ENCODE assay signal across 9 mouse cellular contexts in genomic region chr15:101410775-101411174, GRCm38 (mm10). TPM values are rescaled to one million over a fixed set of nuclear protein-coding genes. Genes with fewer than 3 reads are reported as not detected.
A peak's percentile ranks its signal among the peaks of the same experiment; 100 is the strongest.
DNase-seq lines count a peak whose midpoint lies in the region; ATAC-seq lines count a peak whose summit lies in the region.
"Had no signal": no experiment of that assay in that cellular context is flagged by ENCODE, and none has a peak within 500 bp of the region (broad histone marks: within the 10 kb centered on the region; RNA-seq: fewer than 3 reads in every experiment).

Gene Krt7 (plus strand): TSS chr15:101411043.

- H3K4me2 ChIP-seq in heart, embryonic 16.5 days (ENCODE audit: low read depth, low read length): 0 out of 2 replicates have a peak within 1 kb of the TSS, but pooled peaks have one; percentile 6
- H3K4me2 ChIP-seq in embryonic facial prominence, embryonic 13.5 days: peak within 1 kb of the TSS; percentile 37

- H3K9me3 ChIP-seq in heart, embryonic 16.5 days (replicated peaks; ENCODE audit: control insufficient read depth, low read length): no peaks in the 10 kb centered on the region
- H3K9me3 ChIP-seq in embryonic facial prominence, embryonic 13.5 days: no peaks in the 10 kb centered on the region

- no peak for ATAC-seq in heart, embryonic 16.5 days (replicated peaks; ENCODE audit: extremely low read depth, insufficient read depth, low FRiP score)
- no peak for ATAC-seq in embryonic facial prominence, embryonic 13.5 days (ENCODE audit: insufficient number of reproducible peaks, insufficient read depth, low FRiP score, low TSS enrichment, low read depth)
- ATAC-seq in frontal cortex, adult (ENCODE audit: low TSS enrichment): no peak

- no peak within 1 kb of the TSS for H3K9ac ChIP-seq in heart, embryonic 16.5 days (ENCODE audit: low read length)
- no peak within 1 kb of the TSS for H3K9ac ChIP-seq in embryonic facial prominence, embryonic 13.5 days

- H3K27me3 ChIP-seq in heart, embryonic 16.5 days (ENCODE audit: control insufficient read depth, insufficient read depth, low read length): peaks cover 23% of the 10 kb centered on the region
- H3K27me3 ChIP-seq in embryonic facial prominence, embryonic 13.5 days: peaks cover 45% of the 10 kb centered on the region

- WGBS in heart, embryonic 16.5 days: 34% methylated on average over 2 of the region's 2 CpGs
- WGBS in embryonic facial prominence, embryonic 13.5 days: 47% methylated on average over 2 of the region's 2 CpGs

- no peak for DNase-seq in heart, adult 18-20 months
- peak; percentile 76 for DNase-seq in kidney, postnatal 14 days
- peak; percentile 73 to 85 for DNase-seq in lung, postnatal 4 days
- DNase-seq in cerebellum, adult 18-20 months: no peak
- DNase-seq in testis, postnatal 14 days (ENCODE audit: low spot score): no peak

- H3K4me1 ChIP-seq in heart, embryonic 16.5 days (ENCODE audit: control insufficient read depth, insufficient read depth, low read length): 0 out of 2 replicates have a peak, but pooled peaks cover 3% of the 10 kb centered on the region
- peaks cover 25% of the 10 kb centered on the region for H3K4me1 ChIP-seq in embryonic facial prominence, embryonic 13.5 days

- no peak within 1 kb of the TSS; the same call in 1 of the 2 replicates for H3K4me3 ChIP-seq in heart, embryonic 16.5 days (ENCODE audit: low read length)
- peak within 1 kb of the TSS; percentile 8; the same call in 1 of the 2 replicates for H3K4me3 ChIP-seq in embryonic facial prominence, embryonic 13.5 days
- H3K4me3 ChIP-seq: layer of hippocampus, adult 2 months had no signal

- 0 out of 2 replicates have a peak within 1 kb of the TSS, but pooled peaks have one; percentile 4 for H3K27ac ChIP-seq in heart, embryonic 16.5 days (ENCODE audit: low read length)
- H3K27ac ChIP-seq in embryonic facial prominence, embryonic 13.5 days: peak within 1 kb of the TSS; percentile 52
- H3K27ac ChIP-seq: layer of hippocampus, adult 2 months had no signal

- H3K36me3 ChIP-seq in heart, embryonic 16.5 days (ENCODE audit: control insufficient read depth, insufficient read depth): no peaks in the 10 kb centered on the region
- no peaks in the 10 kb centered on the region for H3K36me3 ChIP-seq in embryonic facial prominence, embryonic 13.5 days

RNA-seq across cellular contexts. Expression of gene Krt7, which starts in this region (rescaled TPM):
- 19.6 and 28.9 TPM in 2 replicates for polyA plus RNA-seq in heart, embryonic 16.5 days (2015; fragmentation: Nextera tagmentation; extraction: Ambion mirVana)
- total RNA-seq in heart, adult 18-20 months (2021): 1 to 10 TPM; 1.9 to 4.1 TPM
- 19.6 and 23.1 TPM in 2 replicates for polyA plus RNA-seq in embryonic facial prominence, embryonic 13.5 days (2015; fragmentation: Nextera tagmentation; extraction: Ambion mirVana)
- total RNA-seq: layer of hippocampus, adult 2 months had no signal

Comparison
In these comparisons a context has a peak if more than half of its experiments do, and no peak if none do; other contexts are left out.
1. DNase-seq: peak in kidney, postnatal 14 days (single experiment) and lung, postnatal 4 days (2 of 2); none in heart, adult 18-20 months (0 of 2), cerebellum, adult 18-20 months (0 of 2) and testis, postnatal 14 days (single experiment).